Mouse (Mus musculus) neutrophil, adult 5-6 weeks (primary cell): Measurements from ENCODE around the gene Mst1r. TPM values are rescaled to one million over a fixed set of nuclear protein-coding genes. Genes with fewer than 3 reads are reported as not detected.

Experiments used
- ATAC-seq: fragments of 151-379, 151-347 bp; 2 replicates; pipeline ENCODE4 v1.8.0; 2017; ENCODE audit warnings: mild to moderate bottlenecking, moderate TSS enrichment; ENCODE audit not compliant: insufficient number of reproducible peaks, poor library complexity, low FRiP score, severe bottlenecking; ENCODE audit errors: extremely low read depth
- total RNA-seq: library from RNA; stranded (forward); fragments of 200-1000 nt; gene quantifications from 2 replicates; pipeline ENCODE4 v1.2.3, GENCODE M21; 2017

The Mst1r gene
- total RNA-seq, 1 experiment from 2014 or later = 3.0 TPM

DNA sequence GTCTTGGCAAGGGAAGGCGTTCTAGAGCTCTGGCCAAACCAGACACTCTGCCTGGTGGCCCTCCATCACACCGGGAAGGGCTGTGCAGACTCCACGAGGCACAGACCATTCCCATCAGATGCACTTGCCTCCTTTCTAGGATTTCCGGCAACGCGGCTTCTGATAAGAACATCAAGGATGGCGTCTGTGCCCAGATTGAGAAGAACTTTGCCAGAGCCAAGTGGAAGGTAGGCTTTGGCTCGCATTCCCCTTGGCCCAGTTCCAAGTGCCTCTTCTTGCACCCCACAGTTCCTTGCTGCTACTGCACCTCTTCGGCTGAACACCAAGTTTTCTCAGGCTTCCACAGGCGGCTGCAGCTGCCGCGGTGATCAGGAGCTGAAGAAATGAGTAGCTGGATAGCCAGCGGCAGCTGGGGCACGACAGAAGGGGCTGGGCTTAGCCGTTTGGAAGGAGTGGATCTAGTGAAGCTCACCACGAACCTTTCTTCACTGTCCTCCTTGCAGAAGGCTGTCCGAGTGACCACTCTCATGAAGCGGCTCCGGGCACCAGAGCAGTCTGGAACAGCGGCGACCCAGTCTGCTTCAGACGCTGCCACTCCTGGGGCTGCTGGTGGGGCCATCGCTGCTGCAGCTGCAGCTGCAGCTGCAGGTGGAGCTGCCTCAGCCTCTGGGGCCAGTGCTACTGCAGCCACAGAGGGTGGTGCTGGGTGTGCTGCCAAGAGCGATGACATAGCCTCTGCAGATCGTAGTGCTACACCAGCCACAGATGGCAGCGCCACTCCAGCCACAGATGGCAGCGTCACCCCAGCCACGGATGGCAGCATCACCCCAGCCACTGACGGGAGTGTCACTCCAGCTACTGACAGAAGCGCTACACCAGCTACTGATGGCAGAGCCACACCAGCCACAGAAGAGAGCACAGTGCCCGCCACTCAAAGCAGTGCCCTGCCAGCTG is 40.8 kb downstream of the Mst1r start:
- no peak for ATAC-seq

GRCm38 (mm10) chr9:107949184-107949921 is 42.7 kb downstream of the Mst1r start:
- no peak for ATAC-seq

DNA sequence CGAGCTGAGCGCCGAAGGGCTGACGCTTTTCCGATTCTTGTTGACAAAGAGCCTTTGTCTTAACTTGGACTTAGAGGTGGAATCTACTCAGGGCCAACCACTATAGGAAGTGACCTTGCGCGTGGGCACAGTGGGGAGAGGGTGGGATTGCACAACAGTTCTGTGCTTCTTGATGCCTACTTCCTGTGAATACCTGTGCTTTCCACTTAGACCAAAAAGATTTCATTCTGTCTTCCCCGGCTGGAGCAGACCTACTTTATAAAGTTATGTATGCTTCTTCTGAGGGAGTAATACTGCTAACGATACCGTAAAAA is 43.2 kb downstream of the Mst1r start, which contains the start of gene Traip:
Gene Traip, plus strand, starts transcription at position 215 of the 314 bp plus-strand sequence.
- ATAC-seq = no peak

- ATAC-seq = peak; percentile 79
Observed at GRCm38 (mm10) chr9:107950460-107951355, 44.0 kb downstream of the Mst1r start.

- no peak for ATAC-seq
Observed at GRCm38 (mm10) chr9:107955613-107956289, 49.1 kb downstream of the Mst1r start.

GRCm38 (mm10) chr9:107957141-107957540 is 50.5 kb downstream of the Mst1r start:
- no peak for ATAC-seq

GRCm38 (mm10) chr9:107959896-107960295 is 53.2 kb downstream of the Mst1r start:
- no peak for ATAC-seq

GRCm38 (mm10) chr9:107960928-107961327 is 54.3 kb downstream of the Mst1r start:
- ATAC-seq = no peak

DNA sequence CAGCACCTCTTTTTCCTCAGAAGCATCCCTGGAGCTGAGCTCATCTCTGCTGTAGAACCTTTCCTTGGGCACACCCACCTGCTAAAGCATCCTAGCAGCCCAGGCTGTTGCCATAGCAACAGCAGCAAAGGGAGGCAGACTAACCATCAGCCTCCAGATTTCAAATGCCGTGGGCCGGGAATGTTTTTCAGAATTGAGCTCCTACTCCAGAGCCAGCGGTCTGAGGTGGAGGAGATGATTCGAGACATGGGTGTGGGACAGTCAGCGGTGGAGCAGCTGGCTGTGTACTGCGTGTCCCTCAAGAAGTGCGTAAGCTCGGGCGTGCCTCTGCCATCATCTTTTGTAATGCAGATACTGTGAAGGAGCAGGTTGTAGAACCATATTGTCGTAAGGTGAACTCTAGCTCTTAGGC is 54.7 kb downstream of the Mst1r start:
- ATAC-seq = no peak

- no peak for ATAC-seq
Observed at GRCm38 (mm10) chr9:107961881-107962280, 55.2 kb downstream of the Mst1r start.

GRCm38 (mm10) chr9:107962916-107963315 is 56.2 kb downstream of the Mst1r start:
- ATAC-seq = no peak

DNA sequence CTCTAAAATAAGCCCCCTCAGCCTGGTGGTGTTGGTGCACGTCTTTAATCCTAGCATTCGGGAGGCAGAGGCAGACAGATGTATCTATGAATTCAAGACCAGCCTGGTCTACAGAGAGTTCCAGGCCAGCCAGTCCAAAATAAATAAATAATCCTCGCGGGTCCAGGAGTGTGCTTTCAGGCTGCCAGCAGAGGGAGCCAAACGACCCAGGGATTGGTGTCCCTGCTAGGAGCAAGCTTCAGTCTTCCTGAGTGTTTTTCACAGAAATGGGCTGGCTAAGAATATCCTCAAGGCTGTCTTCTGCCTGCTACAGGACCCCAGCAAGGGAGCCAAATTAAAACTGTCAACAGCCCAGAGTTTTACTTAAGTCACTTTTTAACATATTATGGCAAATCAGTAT is 57.0 kb downstream of the Mst1r start:
- peak; percentile 61 for ATAC-seq

GRCm38 (mm10) chr9:107964681-107965080 is 58.0 kb downstream of the Mst1r start:
- ATAC-seq = no peak

DNA sequence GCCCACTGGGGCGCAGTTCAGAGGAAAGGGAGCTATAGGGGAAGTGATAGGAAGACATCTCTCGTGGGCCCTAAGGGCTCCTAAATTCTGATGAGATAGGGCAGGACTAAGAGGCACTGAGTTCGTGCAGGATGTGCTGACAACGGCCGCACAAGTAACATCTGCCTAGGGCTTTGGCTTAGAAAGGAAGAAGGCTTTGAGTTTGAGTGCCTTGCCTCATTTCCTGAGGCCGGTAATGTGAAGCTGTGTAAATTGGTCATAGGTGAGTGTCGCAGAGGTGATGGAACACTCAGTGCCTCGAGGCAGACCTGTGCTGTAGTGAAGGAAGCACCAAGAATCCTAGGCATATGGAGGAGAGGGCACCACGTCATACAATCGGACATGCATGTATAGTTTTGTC is 60.0 kb downstream of the Mst1r start:
- ATAC-seq = no peak

GRCm38 (mm10) chr9:107967437-107967836 is 60.8 kb downstream of the Mst1r start:
- no peak for ATAC-seq

GRCm38 (mm10) chr9:107968531-107968930 is 61.9 kb downstream of the Mst1r start:
- no peak for ATAC-seq
